Mouse (Mus musculus): Measurements from ENCODE around the gene Morn1.

Gene Morn1

DNA sequence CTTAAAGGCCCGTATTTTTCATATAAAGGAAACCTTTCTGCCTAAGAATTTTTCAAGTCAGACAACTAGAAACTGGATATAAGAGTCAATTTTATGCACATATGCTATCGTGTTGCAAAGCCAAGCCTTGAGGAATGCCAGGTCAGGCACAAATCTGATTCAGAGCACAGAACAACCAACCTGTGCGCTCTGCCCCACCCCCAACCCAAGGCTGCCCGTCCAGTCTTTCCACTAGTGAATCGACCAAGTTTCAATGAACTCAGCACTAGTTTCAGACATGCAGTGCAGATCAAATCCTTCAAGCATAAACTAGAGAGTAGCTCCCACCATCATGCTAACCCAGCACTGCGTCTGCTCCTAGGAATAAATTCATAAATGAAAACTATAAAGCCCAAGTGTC is 6.7 kb upstream of the Morn1 start:
- no peak for DNase-seq

DNA sequence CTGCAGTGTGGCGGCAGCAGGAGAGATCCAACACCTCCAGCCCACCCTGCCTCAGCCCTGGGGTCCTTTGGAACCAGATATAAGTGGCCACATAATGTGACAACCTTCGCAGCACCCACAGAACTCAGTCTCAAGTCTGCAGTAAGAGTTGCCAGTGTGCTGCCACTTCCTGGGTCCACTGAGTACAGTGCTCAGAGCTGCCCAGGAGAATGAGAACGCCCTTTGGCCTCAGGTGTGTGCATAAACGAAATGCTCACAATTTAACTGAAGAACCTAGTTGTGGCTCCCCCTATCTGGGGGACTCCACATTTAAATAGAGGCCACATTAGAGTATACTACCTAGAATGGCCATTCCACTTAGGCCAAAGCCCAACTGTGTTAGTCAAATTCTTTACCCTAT is 2.8 kb upstream of the Morn1 start:
- DNase-seq, result peak; percentile 60

DNA sequence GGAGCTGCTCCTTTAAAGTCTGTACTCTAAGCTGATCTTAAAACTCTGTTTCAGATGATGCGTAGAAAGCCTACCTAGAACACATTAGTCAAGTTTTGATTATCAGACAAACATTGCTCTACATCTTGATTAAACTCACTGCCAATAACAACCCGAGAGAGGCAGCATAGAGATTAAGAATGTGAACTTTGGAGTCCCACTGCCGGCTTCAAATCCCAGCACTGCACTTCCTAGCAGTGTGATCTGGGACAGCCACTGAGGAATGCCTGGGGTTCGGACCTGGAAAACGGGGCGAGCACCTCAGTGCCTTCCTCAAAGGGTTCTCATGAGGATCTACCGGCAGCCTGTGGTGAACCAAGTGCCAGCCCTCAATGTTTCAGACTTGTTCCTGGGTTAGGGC is 2.0 kb upstream of the Morn1 start:
- peak; percentile 53 for DNase-seq

DNA sequence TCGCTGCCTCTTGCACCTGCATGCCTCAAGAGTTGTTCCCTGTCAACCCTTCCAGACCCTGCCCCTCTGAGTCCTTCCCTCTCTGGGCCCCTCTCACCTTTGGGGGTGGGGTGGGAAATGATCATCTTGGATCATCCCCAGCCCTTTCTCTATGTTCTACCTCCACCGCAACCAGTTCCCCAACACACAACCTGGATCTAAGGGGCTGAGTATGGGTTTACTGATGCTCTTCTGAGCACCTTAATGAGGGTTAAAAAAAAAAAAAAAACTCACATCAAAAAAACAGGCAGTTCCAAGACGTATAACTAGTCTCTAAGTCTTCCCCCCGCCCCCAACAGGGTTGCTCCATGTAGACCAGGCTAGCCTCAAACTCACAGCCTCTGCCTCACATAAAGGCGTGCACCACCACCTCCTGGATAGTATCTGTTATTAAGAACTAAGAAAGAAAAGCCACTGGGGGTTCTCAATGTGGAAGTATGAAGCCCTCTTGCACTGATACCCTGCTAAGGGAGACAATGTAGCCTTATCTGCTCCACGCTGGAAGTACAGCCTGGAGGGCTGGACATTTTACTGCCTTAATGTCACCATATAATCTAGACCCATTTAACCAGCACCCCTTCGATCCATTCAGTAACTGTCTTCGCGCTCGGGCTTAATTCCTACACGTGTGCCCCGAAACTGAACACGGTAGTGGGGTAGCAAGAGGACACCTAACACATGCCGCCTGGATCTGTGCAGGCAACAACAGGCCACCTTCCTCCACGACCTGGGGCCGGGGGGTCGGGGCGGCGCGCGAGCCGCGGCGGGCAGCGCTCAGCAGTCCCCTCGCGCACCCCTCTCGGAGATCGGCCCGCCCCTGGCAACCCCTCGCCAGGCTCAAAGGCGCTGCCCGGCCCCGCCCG is 920 bp upstream of the Morn1 start:
- DNase-seq, result no peak

DNA sequence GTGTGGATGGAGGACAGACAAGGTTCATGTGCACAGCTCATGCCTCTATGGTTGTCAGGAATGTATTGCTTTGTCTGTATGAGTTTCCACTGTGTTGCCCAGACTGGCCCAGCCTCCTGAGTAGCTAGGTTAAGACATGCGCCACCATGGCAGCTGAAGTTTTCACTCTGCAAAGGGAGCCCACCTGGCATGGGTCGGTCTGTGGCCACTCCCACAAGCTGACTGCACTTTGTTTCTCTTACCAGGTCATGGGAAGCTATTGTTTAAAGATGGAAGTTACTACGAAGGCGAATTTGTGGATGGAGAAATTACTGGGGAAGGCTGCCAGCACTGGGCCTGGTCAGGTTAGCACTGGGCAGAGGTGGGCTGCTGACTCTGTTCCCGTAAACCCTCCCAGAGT is 2.9 kb downstream of the Morn1 start:
- DNase-seq, result no peak

DNA sequence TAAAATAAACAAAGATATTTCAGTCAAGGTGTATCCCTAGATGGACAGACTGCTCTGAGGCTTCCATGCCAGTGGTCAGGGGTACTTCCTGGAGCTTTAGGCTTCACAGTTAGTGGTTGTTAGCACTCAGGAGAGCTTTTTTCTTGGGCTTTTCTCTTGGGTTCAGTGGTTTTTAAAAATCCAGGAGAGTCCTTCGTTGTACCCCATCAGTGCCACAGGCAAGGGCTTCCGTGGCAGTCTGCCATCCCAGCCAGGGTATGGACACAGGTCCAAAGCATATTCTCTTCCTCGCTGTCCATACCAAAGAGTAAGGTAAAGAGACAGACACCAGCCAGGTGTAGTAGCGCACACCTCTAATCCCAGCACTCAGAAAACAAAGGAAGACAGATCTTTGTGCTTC is 3.8 kb downstream of the Morn1 start:
- no peak for DNase-seq

DNA sequence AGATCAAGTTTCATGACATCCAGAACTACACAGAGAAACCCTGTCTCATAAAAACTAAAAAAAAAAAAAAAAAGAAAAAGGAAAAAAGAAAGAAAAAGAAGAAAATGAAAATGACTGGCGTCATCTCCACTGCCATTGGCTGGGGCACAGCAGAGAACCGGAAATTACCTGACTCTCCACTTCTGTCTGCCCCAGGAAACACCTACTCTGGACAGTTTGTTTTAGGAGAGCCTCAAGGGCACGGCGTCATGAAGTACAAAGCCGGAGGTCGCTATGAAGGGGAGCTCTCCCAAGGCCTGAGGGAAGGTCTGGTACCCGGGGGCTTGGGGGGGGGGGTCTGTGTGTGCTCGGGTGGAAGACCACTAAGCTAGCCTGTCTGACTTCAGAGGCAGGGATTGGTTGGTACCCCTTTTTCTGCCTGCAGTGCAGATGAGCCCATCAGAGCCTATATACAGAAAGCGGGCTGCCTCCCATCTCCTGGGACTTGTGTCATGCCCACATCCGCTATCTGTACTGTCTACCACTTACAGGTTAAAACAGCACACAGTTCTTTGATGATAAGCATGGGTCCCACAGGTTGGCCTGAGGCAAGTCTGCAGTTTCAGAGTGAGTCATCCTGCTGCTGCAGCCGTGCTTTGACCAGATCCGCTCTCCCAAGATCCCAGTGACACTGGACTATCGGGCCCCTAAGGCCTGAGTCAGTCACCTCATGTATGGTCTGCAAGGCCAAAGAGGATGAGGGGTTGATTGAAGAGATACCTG is 4.5 kb downstream of the Morn1 start:
- no peak for DNase-seq

DNA sequence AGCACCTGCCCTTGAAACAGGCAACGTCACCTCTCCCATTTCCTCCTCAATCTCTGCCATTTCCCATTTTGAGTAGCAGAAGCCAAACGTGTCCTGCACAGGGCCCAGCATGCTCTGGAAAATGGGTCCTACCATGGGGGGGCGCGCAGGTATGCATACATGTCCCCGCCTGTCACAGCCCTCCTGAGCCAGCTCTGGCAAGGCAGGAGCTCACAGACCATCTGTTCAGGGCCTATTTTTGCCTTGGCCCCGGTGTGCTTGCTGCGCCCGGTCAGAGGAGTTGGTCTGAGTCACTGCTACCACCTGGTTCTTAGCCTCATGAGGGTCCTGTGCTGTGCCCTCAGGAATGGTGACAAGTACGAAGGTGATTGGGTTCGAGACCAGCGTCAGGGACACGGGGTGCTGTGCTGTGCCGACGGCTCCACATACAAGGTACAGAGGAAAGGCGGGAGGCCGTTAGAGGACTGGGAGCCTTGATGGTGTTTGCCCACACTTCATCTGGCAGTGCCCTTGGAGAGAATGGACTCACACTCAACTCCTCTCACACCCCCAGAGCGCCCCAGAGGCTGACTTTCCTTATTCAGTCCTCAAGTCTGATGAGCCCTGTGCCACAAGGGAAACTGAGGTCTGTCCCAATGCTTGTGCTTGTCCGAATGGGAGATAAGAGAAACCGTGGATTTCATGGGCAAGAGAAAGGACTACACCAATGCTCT is 6.5 kb downstream of the Morn1 start:
- no peak for DNase-seq

DNA sequence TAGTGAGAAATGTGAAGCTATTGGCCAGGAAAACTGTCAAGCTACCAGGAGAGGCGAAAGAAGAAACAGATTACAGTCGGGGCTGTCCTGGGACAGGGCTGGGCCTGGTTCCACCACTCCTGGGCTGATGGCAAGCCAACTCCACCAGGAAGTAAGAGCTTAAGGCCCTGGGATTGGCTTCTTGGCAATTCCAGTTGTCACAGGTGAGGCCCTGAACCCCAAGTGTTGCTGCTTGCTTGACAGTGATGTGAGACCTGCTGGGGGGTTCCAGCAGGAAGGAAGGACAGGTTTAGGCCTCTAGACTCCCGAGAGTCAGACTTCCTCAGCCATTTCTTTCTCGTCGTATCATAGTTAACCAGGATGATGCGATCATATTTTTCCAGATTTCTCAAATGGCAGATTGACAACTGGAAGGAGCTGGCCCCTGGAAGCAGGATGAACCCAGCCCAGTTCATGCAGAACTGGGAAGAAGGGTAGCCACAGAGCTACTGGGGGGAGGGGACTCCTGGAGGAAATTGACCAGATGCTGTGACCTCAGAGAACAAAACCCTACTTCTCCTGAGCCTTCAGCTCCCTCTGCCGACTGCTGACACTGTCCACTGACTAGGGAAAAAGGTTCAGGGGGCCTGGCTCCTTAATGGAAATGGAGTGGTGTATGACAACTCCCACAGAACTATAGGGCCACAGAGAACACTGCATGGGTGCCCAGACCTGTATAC is 7.2 kb downstream of the Morn1 start:
- no peak for DNase-seq

DNA sequence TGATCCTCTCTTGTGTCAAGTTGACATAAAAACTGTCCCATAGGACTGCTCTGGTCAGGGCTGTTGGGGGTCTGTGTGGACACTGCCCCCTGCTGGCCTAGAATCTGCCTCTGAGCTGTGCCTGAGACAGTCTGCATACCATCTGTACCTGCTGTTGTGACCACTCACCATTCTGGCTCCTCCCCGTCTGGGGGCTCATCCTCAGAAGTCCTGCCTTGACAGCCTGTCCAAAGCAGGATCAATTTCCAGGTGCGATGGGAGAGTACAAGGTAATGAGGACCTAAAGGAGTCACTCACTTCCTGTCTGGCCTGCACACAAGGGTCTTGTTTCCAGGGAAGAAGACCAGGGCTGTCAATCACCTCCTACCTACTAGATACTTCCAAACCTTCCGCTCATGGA is 8.2 kb downstream of the Morn1 start:
- peak; percentile 52 for DNase-seq

DNA sequence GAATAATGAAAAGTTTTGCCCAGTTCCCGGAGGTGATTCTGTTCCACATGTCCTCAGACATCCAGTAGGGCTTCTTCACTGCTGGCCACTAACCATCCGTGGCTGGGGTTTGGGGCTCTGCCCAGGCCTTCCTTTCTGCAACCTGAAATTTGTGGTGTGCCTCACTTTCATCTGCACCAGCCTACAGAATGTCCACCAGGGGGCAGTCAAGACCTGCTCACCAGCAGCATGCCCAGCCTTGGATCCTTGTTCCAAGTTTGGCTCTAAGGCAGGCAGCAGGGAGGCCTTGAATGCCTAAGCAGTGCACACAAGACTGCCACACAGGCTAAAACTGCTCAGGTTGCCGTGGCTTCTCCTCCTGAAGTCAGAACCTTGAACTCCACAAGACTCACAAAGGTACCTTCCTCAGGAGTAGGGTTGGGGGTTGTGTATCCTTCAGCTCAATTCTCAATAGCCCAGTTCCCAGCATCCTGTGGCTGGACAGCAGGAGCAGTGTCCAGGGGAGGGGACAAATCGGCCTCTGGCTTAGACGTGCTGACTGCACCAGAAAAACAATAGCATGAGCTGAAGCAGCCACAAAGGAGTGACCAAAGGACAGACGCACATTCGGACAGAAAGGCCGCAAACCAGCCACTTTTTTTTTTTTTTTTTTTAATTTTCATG is 9.0 kb downstream of the Morn1 start:
- peak; percentile 91 for DNase-seq

DNA sequence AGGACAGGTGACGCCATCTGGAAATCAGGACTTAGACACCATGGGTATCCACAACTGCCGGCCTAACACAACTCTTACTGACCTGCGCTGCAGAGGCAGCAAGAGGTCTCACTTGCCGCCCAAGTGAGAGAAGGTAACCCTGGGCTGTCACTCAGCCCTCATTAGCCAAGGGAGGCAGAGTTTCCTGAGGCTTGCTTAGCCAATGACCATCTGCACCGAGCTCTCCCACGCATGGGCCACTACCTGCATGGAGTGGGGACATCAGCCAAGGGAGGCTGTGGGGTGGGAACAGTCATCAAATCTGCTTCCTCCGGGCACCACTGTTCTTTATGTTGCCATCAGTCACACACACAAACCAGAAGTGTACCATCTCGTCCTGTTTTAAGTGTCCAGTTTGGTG is 9.6 kb downstream of the Morn1 start:
- DNase-seq, result no peak

DNA sequence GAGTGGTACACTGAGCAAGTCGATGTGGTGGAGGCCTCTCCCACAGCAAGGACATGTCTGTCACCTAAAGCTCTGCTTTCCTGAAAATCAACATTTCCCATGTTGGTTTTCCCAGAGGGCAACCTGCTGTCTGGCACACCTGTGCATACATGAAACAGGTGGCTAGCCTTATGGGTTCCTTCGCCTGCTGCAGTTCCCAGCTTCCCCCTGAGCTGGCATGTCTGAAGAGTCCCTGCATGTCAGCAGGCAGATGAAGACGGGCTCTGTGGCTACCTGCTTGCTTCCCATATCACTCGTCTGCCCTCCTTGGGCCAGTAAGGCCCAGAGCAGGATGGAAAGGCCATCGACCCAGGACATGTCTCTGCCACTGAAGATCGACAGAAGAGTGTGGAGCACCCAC is 11.1 kb downstream of the Morn1 start:
- DNase-seq, result no peak

DNA sequence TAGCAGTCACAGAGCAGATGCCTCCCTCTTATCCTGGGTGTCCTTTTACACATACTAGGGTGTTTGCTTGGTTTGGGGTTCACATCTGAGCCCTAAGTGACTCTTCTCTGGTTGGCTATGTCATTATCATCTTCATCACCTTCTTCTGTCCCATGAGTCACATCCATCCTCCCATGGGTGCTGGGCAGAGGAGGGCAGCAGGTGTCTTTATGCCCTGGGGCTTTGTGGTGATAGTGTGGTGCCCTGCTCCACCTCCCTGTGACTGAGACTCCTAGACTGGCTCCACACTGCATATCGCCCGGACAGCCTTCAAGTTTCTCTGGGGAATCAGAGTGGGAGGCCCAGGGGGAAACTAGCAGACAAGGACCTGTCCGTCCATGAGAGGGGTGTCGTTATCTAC is 12.2 kb downstream of the Morn1 start:
- no peak for DNase-seq

DNA sequence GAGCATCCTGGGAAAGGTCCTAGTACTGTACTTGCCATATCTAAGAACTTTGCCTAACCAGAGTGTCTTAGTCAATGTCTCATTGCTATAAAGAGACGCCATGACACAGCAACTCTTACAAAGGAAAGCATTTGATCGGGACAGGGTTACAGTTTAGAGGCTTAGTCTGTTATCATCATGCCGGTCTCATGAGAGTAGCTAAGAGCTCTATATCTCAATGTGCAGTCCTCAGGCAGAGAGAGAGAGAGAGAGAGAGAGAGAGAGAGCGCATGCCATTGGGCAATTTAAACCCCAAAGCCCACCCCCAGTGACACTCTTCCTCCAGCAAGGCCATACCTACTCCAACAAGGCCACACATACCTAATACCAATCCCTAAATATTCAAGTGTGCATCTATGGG is 21.5 kb downstream of the Morn1 start:
- DNase-seq, result no peak

DNA sequence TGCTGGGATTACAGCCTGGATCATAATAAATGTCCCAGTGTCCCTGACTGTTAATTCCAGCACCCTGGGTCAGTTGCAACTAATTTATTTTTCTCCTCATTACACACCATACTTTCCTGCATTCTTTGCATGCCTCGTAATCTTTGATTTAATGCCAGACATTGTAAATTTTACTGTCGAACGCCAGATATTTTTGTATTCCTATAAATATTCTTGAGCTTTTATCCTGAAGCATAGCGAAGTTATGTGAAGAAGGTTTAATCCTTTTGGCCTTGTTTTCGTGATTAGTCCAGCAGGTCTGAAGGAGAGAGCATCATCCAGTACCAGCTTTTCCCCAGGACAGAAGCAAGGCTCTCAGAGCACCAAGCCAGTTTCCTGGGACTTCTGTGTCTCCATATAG is 23.1 kb downstream of the Morn1 start:
- no peak for DNase-seq

DNA sequence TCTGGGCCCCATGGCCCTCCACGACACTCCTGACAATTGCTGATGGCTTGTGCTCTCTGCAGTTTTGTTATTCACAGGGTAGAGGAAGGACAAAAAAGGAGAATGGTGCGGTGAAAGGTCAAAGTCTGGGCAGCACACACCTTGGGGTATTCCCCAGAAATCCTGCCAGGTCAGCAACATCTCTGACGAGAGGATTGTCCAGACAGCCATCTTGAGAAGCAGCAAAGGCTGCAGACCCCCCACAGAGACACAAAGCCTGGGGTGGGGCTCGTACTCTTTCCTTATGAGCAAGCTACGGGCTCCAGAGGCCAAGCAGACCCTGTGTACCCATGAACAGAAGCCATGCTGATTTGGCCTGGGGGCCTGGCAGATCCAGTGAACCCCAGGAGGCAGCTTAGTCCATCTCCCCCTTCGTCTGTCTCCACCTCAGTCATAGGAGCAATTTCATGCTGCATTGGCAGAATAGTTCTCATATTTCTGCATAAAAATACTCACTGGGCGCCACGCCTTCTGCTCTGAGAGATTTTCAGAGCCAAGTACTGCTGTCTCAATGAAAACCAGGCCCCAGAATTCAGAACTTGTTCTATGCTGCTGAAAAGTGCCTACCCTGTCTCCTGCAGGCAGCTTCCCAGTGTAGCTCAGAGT is 27.5 kb downstream of the Morn1 start:
- peak; percentile 29 for DNase-seq

DNA sequence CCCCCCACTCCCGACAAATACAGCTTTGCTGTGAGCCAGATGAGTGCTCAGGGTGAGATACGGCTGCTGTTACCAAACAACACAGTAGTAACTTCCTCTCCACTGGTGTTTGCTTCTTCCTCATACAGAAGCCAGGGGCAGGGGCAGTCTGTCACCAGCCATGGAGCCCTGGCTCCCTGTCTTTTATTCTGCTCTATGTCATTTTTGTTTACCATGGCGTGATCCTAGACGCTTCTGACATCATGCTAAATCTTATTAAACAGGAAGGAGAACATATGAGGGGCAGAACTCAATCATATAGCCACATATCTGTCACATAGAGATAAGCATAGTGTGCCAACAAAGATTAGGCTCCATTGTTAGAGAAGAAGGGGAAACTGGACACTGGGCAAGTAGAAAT is 30.2 kb downstream of the Morn1 start:
- DNase-seq, result no peak

DNA sequence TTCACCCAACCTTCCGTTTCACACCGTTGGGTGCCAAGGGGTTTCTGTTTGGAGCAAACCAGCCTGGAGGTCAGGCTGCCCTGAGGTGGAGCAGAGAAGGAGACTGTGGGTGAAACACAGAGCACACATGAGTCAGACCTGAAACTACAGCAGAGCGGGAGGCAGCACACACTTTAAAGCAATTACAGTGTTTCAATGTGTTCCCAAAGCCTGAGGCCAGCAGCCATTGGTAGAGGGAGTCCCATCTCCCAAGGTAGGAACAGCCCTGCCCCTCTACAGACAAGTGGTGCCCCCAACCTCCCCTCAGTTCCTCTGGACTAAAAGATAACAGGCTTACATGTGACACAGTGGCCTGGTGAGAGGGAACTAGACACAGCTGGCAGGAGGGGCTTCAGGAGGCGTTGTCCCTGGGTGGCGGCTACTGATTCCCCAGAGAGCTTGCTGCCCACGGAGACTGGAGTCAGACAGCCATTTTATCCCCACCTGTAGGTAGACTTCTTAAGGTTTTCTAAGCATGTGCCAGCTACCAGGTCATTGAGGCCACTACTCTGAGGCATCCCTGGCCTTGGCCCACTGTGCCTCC is 31.1 kb downstream of the Morn1 start:
- no peak for DNase-seq

DNA sequence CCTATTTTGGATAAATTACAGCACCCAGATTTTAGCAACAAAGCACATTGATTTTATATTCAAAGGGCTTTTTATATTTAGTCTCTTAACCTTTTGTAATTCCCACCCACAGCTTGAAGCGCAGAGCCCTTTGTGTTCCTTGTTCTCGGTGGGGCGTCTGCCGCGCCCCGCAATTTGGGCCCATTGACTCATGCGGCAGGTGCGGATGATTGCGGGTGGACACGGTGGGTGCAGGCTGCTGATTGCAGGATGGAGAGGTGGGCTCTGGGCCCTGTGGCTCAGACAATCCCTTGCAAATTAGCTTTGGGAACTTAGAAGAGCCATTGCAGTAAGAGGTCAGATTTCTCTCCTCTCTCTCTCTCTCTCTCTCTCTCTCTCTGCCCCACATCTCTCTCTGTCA is 31.9 kb downstream of the Morn1 start:
- DNase-seq, result no peak

DNA sequence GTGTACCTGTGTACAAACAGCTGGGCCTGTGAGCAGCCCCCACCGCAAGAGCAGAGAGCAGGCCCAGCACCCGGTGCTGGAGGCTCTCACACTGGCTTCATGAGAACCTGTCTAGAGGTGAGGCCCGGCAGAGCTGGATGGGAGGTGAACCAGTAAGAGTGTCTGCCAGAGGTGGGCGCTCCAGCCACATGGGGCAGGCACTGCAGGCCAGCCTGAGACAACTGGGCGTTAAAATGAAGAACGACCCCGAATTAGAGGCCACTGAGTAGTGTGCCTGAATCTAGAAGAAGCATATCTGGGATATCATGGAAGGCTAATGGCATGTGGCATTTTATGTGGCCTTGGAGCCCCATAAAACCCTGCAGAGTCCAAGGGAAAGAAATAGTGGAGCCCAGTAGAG is 33.7 kb downstream of the Morn1 start:
- DNase-seq, result no peak

DNA sequence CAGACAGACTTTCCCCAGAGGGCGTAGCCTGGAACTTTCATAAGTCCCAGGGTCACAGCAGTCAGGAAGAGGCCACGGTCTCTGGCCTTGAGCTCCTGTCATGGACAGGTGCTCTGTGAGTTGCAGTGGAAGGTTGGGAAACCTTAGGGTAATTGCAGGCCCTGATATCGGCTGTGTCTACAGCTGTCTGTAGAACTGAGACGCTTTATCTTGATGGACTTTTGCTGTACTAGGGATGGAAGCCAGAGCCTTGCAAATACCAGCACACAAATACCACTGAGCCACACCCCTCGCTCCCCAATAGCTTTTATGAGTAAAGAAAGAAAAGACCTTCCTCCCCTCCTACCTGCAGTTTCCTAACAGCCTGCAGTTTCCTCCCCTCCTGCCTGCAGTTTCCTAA is 34.2 kb downstream of the Morn1 start:
- DNase-seq, result no peak
